Mouse (Mus musculus) hindbrain, postnatal 0 days (tissue): ENCODE data around the gene Eid1. TPM values are rescaled to one million over a fixed set of nuclear protein-coding genes. Genes with fewer than 3 reads are reported as not detected.
A peak's percentile ranks its signal among the peaks of the same experiment; 100 is the strongest.

ENCODE experiments used
- ATAC-seq: fragments of 200-750 bp; cut with Nextera tagmentation; 2 replicates; pipeline ENCODE4 v1.8.0; 2017; ENCODE audit warnings: mild to moderate bottlenecking, moderate TSS enrichment, moderate library complexity
- DNase-seq: peaks from one replicate; pipeline ENCODE4 v3.0.0-alpha.2; 2015; ENCODE audit warnings: low spot score
- H3K27ac ChIP-seq: fragments of 300-500 bp; sonication (generic); 2 replicates; pipeline ENCODE4 v1.5.1; 2014; ENCODE audit warnings: mild to moderate bottlenecking
- H3K27me3 ChIP-seq: fragments of 300-500 bp; sonication (generic); 2 replicates; pipeline ENCODE4 v1.6.1; 2014; ENCODE audit warnings: low read length, mixed read lengths; ENCODE audit not compliant: insufficient read depth
- H3K36me3 ChIP-seq: fragments of 300-500 bp; sonication (generic); 2 replicates; pipeline ENCODE4 v1.6.1; 2014; ENCODE audit warnings: low read length, mixed read lengths; ENCODE audit not compliant: insufficient read depth
- H3K4me1 ChIP-seq: fragments of 300-500 bp; sonication (generic); 2 replicates; pipeline ENCODE4 v1.6.1; 2014; ENCODE audit warnings: antibody characterized with exemption, low read length, mixed read lengths; ENCODE audit not compliant: insufficient read depth
- H3K4me2 ChIP-seq: fragments of 300-500 bp; sonication (generic); 2 replicates; pipeline ENCODE4 v1.6.1; 2014; ENCODE audit warnings: low read depth, mild to moderate bottlenecking, low read length, moderate library complexity, mixed read lengths
- H3K4me3 ChIP-seq: fragments of 300-500 bp; sonication (generic); 2 replicates; pipeline ENCODE4 v1.5.1; 2014; ENCODE audit warnings: low read length
- H3K9ac ChIP-seq: fragments of 300-500 bp; sonication (generic); replicated peaks from 2 replicates; pipeline ENCODE4 v1.6.1; 2014; ENCODE audit warnings: mild to moderate bottlenecking, low read length, moderate library complexity, mixed read lengths
- H3K9me3 ChIP-seq: fragments of 300-500 bp; sonication (generic); 2 replicates; pipeline ENCODE4 v1.6.1; 2016; ENCODE audit warnings: low read length, mixed read lengths
- CTCF ChIP-seq: IDR thresholded peaks from 2 replicates; pipeline ENCODE4 v1.5.1; 2016; ENCODE audit warnings: antibody characterized with exemption, control low read depth, low read depth
- WGBS: fragments of 180-500 bp; shearing (Covaris S2); extraction: QIAGEN DNeasy Blood & Tissue Kit; methylation state at CpG from one replicate; pipeline ENCODE4 v1.1.7; 2014; 5-methylcytosine and 5-hydroxymethylcytosine counted together
- polyA plus RNA-seq: library from polyadenylated mRNA; unstranded; fragments of >200 nt; fragmentation: Nextera tagmentation; extraction: Ambion mirVana; gene quantifications from 2 replicates; pipeline ENCODE4 v1.2.1, GENCODE M21; 2015
- total RNA-seq: library from RNA; depleted of rRNA; stranded (reverse); fragments of >200 nt; gene quantifications from 2 replicates; pipeline ENCODE4 v1.2.3, GENCODE M21; 2014

The Eid1 gene
- total and polyA plus RNA-seq, 2 experiments from 2014 or later = 262 to 393 TPM

DNA sequence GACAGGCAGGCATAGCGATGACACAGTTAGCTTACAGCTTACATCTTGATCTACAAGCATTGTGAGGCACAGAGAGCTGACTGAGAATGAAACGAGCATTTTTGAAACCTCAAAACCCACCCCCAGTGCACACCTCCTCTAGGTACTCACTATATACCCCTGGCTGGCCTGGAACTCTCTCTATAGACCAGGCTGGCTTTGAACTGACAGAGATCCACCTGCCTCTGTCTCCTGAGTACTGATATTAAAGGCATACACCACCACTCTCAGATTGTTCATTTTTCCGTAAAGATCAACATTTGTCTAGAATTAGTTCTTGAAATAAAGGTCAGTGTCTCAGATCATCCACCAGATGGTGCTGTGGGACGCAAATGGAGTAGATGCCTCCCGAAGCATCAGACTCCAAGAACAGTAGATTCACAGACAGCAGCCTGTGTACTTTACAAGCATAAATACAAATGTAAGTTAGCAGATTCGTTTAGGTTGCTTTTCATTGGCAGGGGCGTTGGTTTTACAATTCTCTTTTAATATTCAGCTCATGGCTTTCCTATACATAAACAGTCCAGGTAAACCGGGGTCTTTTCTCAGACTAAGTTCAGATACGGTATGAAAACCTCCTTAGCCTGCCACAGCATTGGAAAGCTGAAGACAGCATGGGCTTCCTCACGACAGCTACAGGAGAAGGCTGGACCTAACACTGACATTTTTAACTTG, 12.9 kb upstream of the Eid1 start:
- WGBS = 14% methylated on average over 10 of the region's 10 CpGs
- TF ChIP-seq CTCF = peak; percentile 89
- Histone ChIP-seq H3K9me3 (no peaks in the 10 kb centered on the region), H3K4me3 (peak overlapping the region; percentile 11; the same call in 1 of the 2 replicates), H3K4me1 (no peaks in the 10 kb centered on the region), H3K27me3 (no peaks in the 10 kb centered on the region), H3K27ac (no peak overlapping the region), H3K4me2 (peak overlapping the region; percentile 49), H3K9ac (no peak overlapping the region), H3K36me3 (no peaks in the 10 kb centered on the region)
- DNase-seq (peak; percentile 86), ATAC-seq (peak; percentile 82)

GRCm38 (mm10) chr2:125660537-125661130, 12.3 kb upstream of the Eid1 start:
- peak overlapping the region; percentile 49 for H3K4me2 ChIP-seq
- TF ChIP-seq CTCF = no peak
- no peak overlapping the region for H3K9ac ChIP-seq
- H3K27me3 ChIP-seq = no peaks in the 10 kb centered on the region
- H3K4me3 ChIP-seq = peak overlapping the region; percentile 11; the same call in 1 of the 2 replicates
- peak; percentile 48 for ATAC-seq
- H3K36me3 ChIP-seq = no peaks in the 10 kb centered on the region
- no peak overlapping the region for H3K27ac ChIP-seq
- peak; percentile 11 for DNase-seq
- no peaks in the 10 kb centered on the region for H3K4me1 ChIP-seq
- WGBS = 42% methylated on average over 20 of the region's 20 CpGs
- no peaks in the 10 kb centered on the region for H3K9me3 ChIP-seq

- no peak for TF ChIP-seq CTCF
- Histone ChIP-seq H3K4me1 (no peaks in the 10 kb centered on the region), H3K9ac (no peak overlapping the region), H3K4me3 (no peak overlapping the region), H3K4me2 (peak overlapping the region; percentile 49; the same call in 1 of the 2 replicates), H3K27ac (no peak overlapping the region), H3K9me3 (no peaks in the 10 kb centered on the region), H3K36me3 (no peaks in the 10 kb centered on the region), H3K27me3 (no peaks in the 10 kb centered on the region)
- WGBS = 73% methylated on average over 4 of the region's 4 CpGs
- DNase-seq (no peak), ATAC-seq (no peak)
Observed at GRCm38 (mm10) chr2:125661156-125661555, 11.7 kb upstream of the Eid1 start.

GRCm38 (mm10) chr2:125662517-125662916, 10.4 kb upstream of the Eid1 start:
- H3K9me3 ChIP-seq = no peaks in the 10 kb centered on the region

DNA sequence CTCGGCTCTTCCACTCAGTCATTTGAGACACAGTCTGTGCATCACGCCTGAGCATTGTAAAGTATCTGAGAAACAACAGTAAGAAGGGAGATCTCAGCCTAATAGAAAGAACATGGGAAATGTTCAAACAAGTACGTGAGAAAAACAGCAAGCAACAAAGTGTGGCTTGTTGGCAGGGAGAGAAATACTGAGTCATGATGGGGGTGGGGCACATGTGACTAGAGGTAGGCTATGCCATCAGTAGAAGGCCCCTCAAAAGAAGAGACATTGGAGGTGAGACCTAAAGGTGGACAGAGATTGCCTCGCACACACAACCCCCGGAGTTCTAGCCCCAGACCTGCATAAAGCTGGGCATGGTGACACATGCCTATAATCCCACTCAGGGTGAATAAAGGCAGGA, 7.7 kb upstream of the Eid1 start:
- no peak overlapping the region for H3K27ac ChIP-seq
- DNase-seq = no peak
- no peaks in the 10 kb centered on the region for H3K27me3 ChIP-seq
- H3K4me2 ChIP-seq = no peak overlapping the region
- H3K9ac ChIP-seq = no peak overlapping the region
- TF ChIP-seq CTCF = no peak
- 92% methylated on average over 5 of the region's 5 CpGs for WGBS
- no peaks in the 10 kb centered on the region for H3K36me3 ChIP-seq
- ATAC-seq = no peak
- H3K4me3 ChIP-seq = no peak overlapping the region
- H3K4me1 ChIP-seq = no peaks in the 10 kb centered on the region
- H3K9me3 ChIP-seq = no peaks in the 10 kb centered on the region

More at GRCm38 (mm10) chr2:125662517-125662916, 10.4 kb upstream of the Eid1 start:
- Histone ChIP-seq H3K27ac (no peak overlapping the region), H3K4me1 (no peaks in the 10 kb centered on the region), H3K27me3 (no peaks in the 10 kb centered on the region), H3K4me2 (no peak overlapping the region), H3K9ac (no peak overlapping the region), H3K36me3 (no peaks in the 10 kb centered on the region), H3K4me3 (no peak overlapping the region)
- ATAC-seq = no peak
- WGBS = 86% methylated on average over 3 of the region's 3 CpGs
- no peak for TF ChIP-seq CTCF
- DNase-seq = no peak

DNA sequence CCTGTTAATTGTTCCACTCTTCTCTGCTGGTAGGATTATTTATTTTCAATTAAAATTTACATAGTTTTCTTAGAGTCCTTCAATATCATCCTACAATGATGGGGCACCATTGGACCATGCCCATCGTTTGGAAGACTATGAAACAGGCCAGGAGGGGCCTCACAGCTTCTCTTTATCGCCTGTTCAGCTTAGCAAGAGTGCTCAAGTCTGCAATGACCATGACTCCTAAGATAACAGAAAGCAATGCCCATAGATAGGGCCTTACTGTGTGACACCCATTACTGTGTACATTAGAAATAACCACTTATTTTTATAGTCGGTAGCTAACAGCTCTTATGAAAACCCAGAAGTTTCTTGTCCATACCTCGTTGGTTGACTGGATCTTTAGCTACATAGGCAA, 7.0 kb upstream of the Eid1 start:
- WGBS = 88% methylated on average over 4 of the region's 4 CpGs
- no peak overlapping the region for H3K27ac ChIP-seq
- DNase-seq (no peak), ATAC-seq (no peak)
- no peak overlapping the region for H3K4me3 ChIP-seq
- H3K4me2 ChIP-seq = no peak overlapping the region
- H3K36me3 ChIP-seq = no peaks in the 10 kb centered on the region
- TF ChIP-seq CTCF = no peak
- H3K4me1 ChIP-seq = no peaks in the 10 kb centered on the region
- H3K9me3 ChIP-seq = no peaks in the 10 kb centered on the region
- no peaks in the 10 kb centered on the region for H3K27me3 ChIP-seq
- no peak overlapping the region for H3K9ac ChIP-seq

- DNase-seq (no peak), ATAC-seq (no peak)
- Histone ChIP-seq H3K27me3 (no peaks in the 10 kb centered on the region), H3K4me3 (no peak overlapping the region), H3K4me2 (no peak overlapping the region), H3K4me1 (no peaks in the 10 kb centered on the region), H3K9ac (no peak overlapping the region), H3K9me3 (no peaks in the 10 kb centered on the region), H3K27ac (no peak overlapping the region), H3K36me3 (no peaks in the 10 kb centered on the region)
- TF ChIP-seq CTCF = no peak
- WGBS = 84% methylated on average over 4 of the region's 4 CpGs
Observed at GRCm38 (mm10) chr2:125666668-125667067, 6.2 kb upstream of the Eid1 start.
